Mouse (Mus musculus): ENCODE results near the gene Rdh1. TPM values are rescaled to one million over a fixed set of nuclear protein-coding genes. Genes with fewer than 3 reads are reported as not detected.
A peak's percentile ranks its signal among the peaks of the same experiment; 100 is the strongest.
"Not testable (repeated sequence)": the region's sequence is repeated elsewhere in the genome, so short reads cannot be mapped to it uniquely, and the experiment has no call there.

Rdh1 gene
- polyA plus RNA-seq, 1 experiment from 2014 or later = not detected

DNA sequence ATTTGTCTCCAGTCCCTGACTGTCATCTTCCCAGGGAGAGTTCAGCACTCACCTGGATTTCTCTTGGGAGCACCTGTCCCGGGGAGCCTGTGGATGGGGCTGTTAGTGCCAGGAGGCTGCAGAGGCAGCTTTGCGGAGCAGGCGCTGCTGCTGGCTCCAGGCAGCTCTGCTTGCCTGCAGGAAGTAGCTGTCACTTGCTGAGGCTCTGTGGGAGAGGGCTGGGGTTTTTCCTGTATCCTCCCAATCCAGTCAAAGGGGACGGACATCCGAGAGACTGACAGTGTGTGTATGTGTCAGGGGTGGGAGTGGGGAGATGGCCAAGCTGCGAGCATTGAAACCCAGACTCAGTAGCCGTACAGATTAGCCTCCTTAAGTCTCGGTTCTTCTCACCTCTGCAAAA lies 8.0 kb upstream of the Rdh1 start, which contains the start of gene Gpr182:
Gpr182 (minus strand) TSS at position 185 of the 400 bp plus-strand sequence.
- H3K9me3 ChIP-seq (replicated peaks) = no peaks in the 10 kb centered on the region
- no peak for ATAC-seq
- 0 out of 2 replicates have a peak, but pooled peaks cover 5% of the 10 kb centered on the region for H3K4me1 ChIP-seq
- H3K4me3 ChIP-seq = no peak within 1 kb of the TSS
- H3K36me3 ChIP-seq (ENCODE audit: poor library complexity, severe bottlenecking) = peaks cover 22% of the 10 kb centered on the region
- H3K9ac ChIP-seq = no peak within 1 kb of the TSS
- H3K27me3 ChIP-seq = no peaks in the 10 kb centered on the region
- WGBS = 64% methylated on average over 8 of the region's 8 CpGs
- H3K27ac ChIP-seq = no peak within 1 kb of the TSS
- H3K4me2 ChIP-seq = peak within 1 kb of the TSS; percentile 43

DNA sequence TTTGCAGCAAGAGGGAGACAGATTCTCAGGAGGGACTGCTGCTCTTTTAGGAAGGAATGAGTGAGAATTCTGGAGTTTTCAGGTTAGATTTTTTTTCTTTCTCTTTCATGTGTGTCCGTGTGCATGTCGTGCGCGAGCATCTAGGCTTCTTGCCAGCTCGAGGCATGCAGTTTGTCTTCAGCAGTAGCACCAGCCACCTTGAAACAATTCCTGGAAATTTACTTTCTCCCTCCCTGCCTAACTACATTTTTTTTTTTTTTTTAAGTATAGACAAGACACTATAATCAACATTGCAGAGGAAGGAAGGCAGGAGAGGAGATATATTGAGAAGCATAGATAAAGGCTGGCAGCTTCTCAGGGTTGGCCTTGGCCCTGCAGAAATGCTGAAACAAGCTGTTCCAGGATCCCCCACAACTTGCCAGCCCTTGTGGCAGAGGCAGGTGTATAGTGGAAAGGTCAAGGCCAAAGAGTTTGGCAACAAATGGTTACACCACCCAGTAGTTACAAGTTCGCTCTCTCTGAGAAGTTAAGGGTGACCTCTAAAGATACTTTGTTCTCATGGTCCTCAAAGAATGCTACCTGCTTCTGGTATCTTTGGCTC lies 4.9 kb upstream of the Rdh1 start:
- no peak for ATAC-seq
- 81% methylated on average over 6 of the region's 6 CpGs for WGBS
- no peak overlapping the region for H3K4me3 ChIP-seq
- H3K36me3 ChIP-seq (ENCODE audit: poor library complexity, severe bottlenecking) = no peaks in the 10 kb centered on the region; the same call in 1 of the 2 replicates
- H3K4me2 ChIP-seq = no peak overlapping the region
- H3K27ac ChIP-seq = no peak overlapping the region
- no peaks in the 10 kb centered on the region for H3K4me1 ChIP-seq
- no peaks in the 10 kb centered on the region for H3K27me3 ChIP-seq
- H3K9me3 ChIP-seq (replicated peaks) = no peaks in the 10 kb centered on the region
- H3K9ac ChIP-seq = no peak overlapping the region

DNA sequence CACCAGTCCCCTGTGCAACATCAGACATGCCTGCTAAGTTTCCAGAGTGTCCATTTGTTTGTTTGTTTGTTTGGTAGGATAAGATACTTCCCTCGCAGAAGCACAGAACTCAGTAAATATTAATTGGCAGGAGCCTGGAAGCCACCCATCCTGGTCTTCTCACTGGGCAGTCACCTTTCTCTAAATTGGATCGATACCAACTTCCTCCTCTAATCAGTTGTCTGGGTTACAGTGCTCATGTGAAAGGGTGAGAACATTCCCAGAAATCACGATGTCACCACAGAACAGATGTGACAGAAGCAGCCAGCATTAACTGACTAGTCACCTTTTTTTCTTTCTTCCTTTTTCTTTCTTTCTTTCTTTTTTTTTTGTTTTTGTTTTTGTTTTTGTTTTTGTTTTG lies 4.3 kb upstream of the Rdh1 start:
- H3K9me3 ChIP-seq (replicated peaks) = no peaks in the 10 kb centered on the region
- H3K9ac ChIP-seq = no peak overlapping the region
- no peak overlapping the region for H3K27ac ChIP-seq
- WGBS = 69% methylated on average over 3 of the region's 3 CpGs
- H3K36me3 ChIP-seq (ENCODE audit: poor library complexity, severe bottlenecking) = no peaks in the 10 kb centered on the region; the same call in 1 of the 2 replicates
- H3K4me1 ChIP-seq = no peaks in the 10 kb centered on the region
- H3K27me3 ChIP-seq = no peaks in the 10 kb centered on the region
- H3K4me2 ChIP-seq = no peak overlapping the region
- no peak for ATAC-seq
- no peak overlapping the region for H3K4me3 ChIP-seq

DNA sequence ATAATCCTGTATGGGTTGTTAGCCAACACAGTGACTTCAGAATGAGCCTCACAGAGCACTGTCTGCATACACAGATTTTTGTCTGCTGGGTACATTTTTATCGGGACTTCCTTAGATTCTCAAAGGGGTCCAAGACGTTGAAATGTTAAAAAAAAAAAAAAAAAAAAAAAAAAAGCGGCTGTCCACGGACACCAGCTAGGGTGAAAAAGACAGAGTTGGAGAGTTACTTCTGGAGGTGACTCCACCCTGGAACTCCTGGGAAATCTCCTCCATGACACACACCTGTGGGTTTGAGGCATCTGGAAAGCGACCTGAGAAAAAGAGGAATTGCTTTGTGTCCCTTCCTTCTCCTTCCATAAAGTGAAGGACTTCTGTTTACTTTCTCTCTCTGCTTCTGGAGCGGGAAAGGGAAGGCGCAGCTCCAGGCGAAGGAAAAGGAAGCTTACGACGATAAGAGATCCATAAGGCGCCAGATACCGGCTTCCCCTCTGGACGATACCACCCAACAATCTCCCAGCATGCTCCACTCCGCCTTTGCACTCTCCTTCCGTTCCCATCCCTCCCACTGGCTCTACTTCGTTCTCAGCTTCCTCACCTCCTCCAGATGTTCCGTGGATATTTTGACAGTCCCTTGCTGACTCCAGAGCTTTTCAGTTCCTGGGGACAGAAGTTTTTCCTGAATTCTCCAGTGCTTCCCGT lies 3.6 kb upstream of the Rdh1 start:
- 50% methylated on average over 18 of the region's 18 CpGs for WGBS
- Histone ChIP-seq H3K4me3 (no peak overlapping the region), H3K4me2 (no peak overlapping the region), H3K27ac (no peak overlapping the region), H3K27me3 (no peaks in the 10 kb centered on the region), H3K4me1 (no peaks in the 10 kb centered on the region), H3K9me3 (replicated peaks) (no peaks in the 10 kb centered on the region), H3K36me3 (ENCODE audit: poor library complexity, severe bottlenecking) (no peaks in the 10 kb centered on the region), H3K9ac (no peak overlapping the region)
- no peak for ATAC-seq

DNA sequence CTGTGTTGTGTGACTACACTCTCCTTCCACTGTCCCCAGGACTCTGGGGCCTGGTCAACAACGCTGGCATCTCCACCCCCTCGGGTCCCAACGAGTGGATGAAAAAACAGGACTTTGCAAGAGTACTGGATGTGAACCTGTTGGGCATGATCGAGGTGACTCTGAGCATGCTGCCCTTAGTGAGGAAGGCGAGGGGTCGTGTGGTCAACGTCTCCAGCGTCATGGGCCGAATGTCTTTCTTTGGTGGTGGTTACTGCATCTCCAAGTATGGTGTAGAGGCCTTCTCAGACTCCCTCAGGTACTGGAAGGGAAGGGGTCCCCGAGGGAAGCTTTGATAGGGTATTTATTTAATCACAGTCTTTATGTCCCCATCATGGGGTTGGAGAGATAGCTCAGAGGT lies 3.4 kb downstream of the Rdh1 start:
- WGBS = 90% methylated on average over 10 of the region's 10 CpGs
- H3K27me3 ChIP-seq; H3K9ac ChIP-seq; H3K4me3 ChIP-seq; H3K27ac ChIP-seq; H3K36me3 ChIP-seq (ENCODE audit: poor library complexity, severe bottlenecking); H3K4me1 ChIP-seq; H3K4me2 ChIP-seq; H3K9me3 ChIP-seq (replicated peaks); ATAC-seq: not testable (repeated sequence)

GRCm38 (mm10) chr10:127763914-127764680 lies 4.6 kb downstream of the Rdh1 start:
- ATAC-seq = no peak
- Histone ChIP-seq H3K27ac (no peak overlapping the region), H3K36me3 (ENCODE audit: poor library complexity, severe bottlenecking) (no peaks in the 10 kb centered on the region), H3K9me3 (replicated peaks) (no peaks in the 10 kb centered on the region), H3K27me3 (no peaks in the 10 kb centered on the region), H3K4me2 (no peak overlapping the region), H3K9ac (no peak overlapping the region), H3K4me1 (no peaks in the 10 kb centered on the region), H3K4me3 (no peak overlapping the region)
- WGBS = 65% methylated on average over 12 of the region's 12 CpGs

DNA sequence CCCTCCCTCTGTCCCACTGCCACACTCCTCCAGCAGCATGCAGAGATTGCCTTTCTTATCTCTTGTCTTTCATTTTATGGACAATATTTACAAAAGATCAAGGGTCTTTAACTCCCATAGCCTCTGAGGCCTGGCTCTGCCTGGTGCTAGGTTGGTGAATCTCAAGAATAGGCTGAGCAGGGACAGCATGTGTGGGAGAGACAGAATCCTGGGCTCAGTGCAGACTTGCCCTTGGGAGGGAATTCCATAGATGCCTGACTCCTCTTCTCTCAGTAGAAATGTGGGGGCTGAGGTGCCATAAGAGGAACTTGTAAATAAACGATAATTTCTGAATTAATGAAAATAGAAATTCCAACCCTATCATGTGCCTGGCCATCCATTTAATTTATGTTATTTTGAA lies 7.0 kb downstream of the Rdh1 start:
- H3K9me3 ChIP-seq (replicated peaks) = no peaks in the 10 kb centered on the region
- 92% methylated on average over 1 of the region's 1 CpGs for WGBS
- no peaks in the 10 kb centered on the region for H3K4me1 ChIP-seq
- H3K9ac ChIP-seq = no peak overlapping the region
- no peak overlapping the region for H3K4me3 ChIP-seq
- no peak for ATAC-seq
- H3K27ac ChIP-seq = no peak overlapping the region
- H3K36me3 ChIP-seq (ENCODE audit: poor library complexity, severe bottlenecking) = no peaks in the 10 kb centered on the region
- H3K4me2 ChIP-seq = no peak overlapping the region
- no peaks in the 10 kb centered on the region for H3K27me3 ChIP-seq

DNA sequence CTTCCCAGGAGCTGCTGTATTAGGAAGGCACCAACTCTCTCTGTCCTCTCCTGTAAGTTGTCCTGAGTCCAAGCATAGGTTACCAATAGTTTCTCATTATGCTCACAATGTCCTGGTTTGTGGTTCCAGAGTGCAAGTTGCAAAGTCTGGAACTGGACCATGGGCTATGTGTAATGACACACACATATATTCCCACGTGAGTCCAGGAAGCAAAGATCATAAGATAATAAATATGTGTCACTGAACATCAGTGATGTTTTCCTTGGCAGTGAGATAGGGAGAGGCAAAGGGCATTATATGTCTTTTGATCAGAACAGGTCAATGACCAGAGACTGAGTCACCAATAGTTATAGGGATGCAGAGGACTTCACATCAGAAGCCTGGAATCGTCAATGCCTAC lies 16.5 kb downstream of the Rdh1 start, which contains the start of gene Rdh9:
Rdh9 (plus strand) TSS at position 376 of the 400 bp plus-strand sequence.
- Histone ChIP-seq H3K4me1 (no peaks in the 10 kb centered on the region), H3K36me3 (ENCODE audit: poor library complexity, severe bottlenecking) (no peaks in the 10 kb centered on the region), H3K9me3 (replicated peaks) (no peaks in the 10 kb centered on the region), H3K4me3 (no peak within 1 kb of the TSS), H3K27ac (no peak within 1 kb of the TSS), H3K27me3 (no peaks in the 10 kb centered on the region), H3K9ac (no peak within 1 kb of the TSS), H3K4me2 (no peak within 1 kb of the TSS)
- 87% methylated on average over 2 of the region's 2 CpGs for WGBS
- ATAC-seq = no peak

- WGBS = 99% methylated on average over 17 of the region's 17 CpGs
These were observed 22.8 kb downstream of the Rdh1 start for GRCm38 (mm10) chr10:127782321-127782720.

DNA sequence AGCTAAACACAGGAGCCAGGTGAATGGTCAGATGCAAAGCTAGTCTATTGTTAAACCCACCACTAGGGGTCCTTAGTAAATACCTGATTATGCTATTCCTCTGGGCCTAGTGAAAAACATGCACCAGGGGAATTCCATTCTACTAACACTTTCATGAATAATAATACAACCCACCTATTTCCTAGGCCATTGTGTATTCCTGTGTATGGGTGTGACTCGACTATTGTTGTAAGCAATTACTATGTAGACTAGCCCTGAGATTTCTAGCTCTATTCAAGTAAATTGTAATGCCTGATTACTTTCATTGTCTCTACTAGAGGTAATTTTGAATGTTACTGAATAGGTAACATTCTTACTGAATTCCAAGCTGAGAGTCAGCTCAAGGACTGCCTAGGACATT lies 25.9 kb downstream of the Rdh1 start:
- H3K27ac ChIP-seq = not testable (repeated sequence)
- WGBS = 78% methylated on average over 1 of the region's 1 CpGs

More at GRCm38 (mm10) chr10:127782321-127782720, 22.8 kb downstream of the Rdh1 start:
- not testable (repeated sequence) for ATAC-seq; H3K4me1 ChIP-seq; H3K9me3 ChIP-seq (replicated peaks); H3K36me3 ChIP-seq (ENCODE audit: poor library complexity, severe bottlenecking); H3K27ac ChIP-seq; H3K27me3 ChIP-seq; H3K4me3 ChIP-seq; H3K9ac ChIP-seq; H3K4me2 ChIP-seq

DNA sequence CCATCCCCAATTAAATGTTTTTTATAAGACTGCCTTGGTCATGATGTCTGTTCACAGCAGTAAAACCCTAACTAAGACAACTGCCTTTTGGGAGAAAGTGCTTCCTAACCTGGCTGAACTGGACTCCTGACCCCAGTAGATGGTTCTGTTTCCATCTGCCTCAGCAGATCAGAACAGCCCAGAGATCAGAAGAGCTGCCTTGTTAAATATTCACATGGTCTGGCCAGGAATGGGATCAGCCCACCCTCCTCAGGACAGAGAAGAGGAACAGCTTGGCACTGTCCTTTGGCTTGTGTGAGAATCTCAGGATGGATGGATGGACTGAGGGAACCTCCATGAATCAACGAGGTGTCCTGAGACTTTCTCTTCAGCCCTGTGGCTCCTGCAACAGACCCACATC lies 39.8 kb downstream of the Rdh1 start:
- Histone ChIP-seq H3K9me3 (replicated peaks) (peaks cover 3% of the 10 kb centered on the region; the same call in 1 of the 2 replicates), H3K27me3 (no peaks in the 10 kb centered on the region), H3K9ac (no peak overlapping the region), H3K4me3 (no peak overlapping the region), H3K27ac (no peak overlapping the region), H3K4me1 (no peaks in the 10 kb centered on the region), H3K36me3 (ENCODE audit: poor library complexity, severe bottlenecking) (no peaks in the 10 kb centered on the region), H3K4me2 (no peak overlapping the region)
- ATAC-seq = no peak
- 89% methylated on average over 1 of the region's 1 CpGs for WGBS

More for the DNA sequence above, 25.9 kb downstream of the Rdh1 start:
- H3K4me2 ChIP-seq; H3K9ac ChIP-seq; H3K27me3 ChIP-seq; H3K4me1 ChIP-seq; H3K9me3 ChIP-seq (replicated peaks); H3K4me3 ChIP-seq; ATAC-seq; H3K36me3 ChIP-seq (ENCODE audit: poor library complexity, severe bottlenecking): not testable (repeated sequence)

DNA sequence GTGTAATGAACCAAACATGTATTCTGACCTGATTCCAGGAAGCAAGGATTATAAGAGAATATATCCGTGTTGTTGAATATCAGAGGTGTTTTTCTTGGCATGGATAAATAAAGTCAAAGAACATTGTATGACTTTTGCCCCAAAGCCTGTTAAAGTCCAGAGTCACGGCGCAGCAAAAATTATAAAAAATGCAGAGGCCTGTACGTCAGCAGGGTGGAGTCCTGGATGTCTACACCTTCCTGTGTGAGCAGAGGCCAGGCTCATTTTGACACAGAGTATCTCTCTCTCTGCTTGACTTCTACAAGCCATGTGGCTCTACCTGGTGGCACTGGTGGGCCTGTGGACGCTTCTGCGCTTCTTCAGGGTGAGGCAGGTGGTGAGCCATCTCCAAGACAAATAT lies 41.4 kb downstream of the Rdh1 start, which contains the start of gene Rdh16:
Rdh16 (plus strand) TSS at position 262 of the 400 bp plus-strand sequence.
- Histone ChIP-seq H3K27ac (no peak within 1 kb of the TSS), H3K36me3 (ENCODE audit: poor library complexity, severe bottlenecking) (no peaks in the 10 kb centered on the region), H3K4me2 (no peak within 1 kb of the TSS), H3K9me3 (replicated peaks) (peaks cover 3% of the 10 kb centered on the region; the same call in 1 of the 2 replicates), H3K27me3 (no peaks in the 10 kb centered on the region), H3K4me3 (no peak within 1 kb of the TSS), H3K9ac (no peak within 1 kb of the TSS), H3K4me1 (no peaks in the 10 kb centered on the region)
- ATAC-seq = no peak
- 93% methylated on average over 6 of the region's 6 CpGs for WGBS
